Mouse (Mus musculus): ENCODE results near the gene Urah. TPM values are rescaled to one million over a fixed set of nuclear protein-coding genes. Genes with fewer than 3 reads are reported as not detected.

Urah gene
- polyA plus RNA-seq, 1 experiment from 2014 or later: 10.9 TPM

DNA sequence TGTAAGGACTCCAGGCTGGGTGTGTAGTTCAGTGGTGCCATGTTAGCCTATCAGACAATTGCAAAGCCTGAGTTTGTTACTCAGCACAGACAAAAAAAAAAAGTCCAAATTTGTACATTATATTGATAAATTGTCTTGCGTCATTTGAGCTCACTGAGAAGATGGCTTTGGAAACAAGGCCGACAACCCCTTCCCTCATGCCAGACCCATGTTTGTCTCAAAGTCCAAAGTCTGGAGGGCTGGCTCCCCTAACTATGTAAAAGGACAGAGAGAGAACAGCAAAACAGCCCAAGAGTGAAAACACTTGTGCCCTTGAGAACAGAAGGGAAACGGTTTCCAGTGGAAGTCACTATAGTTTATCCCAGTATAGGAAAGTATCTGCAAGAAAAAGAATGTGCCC is 45.6 kb downstream of the Urah start:
- 62% methylated on average over 3 of the region's 3 CpGs for WGBS (ENCODE audit: insufficient replicate concordance)
- H3K27ac ChIP-seq: peak overlapping the region; percentile 66
- DNase-seq (no peak), ATAC-seq (ENCODE audit: low read depth) (no peak)
- H3K36me3 ChIP-seq: peaks cover 39% of the 10 kb centered on the region
- peak overlapping the region; percentile 92 for H3K4me3 ChIP-seq (replicated peaks)
- H3K4me1 ChIP-seq (replicated peaks): peaks cover 42% of the 10 kb centered on the region
- H3K9ac ChIP-seq: peak overlapping the region; percentile 88; the same call in 1 of the 2 replicates
- no peaks in the 10 kb centered on the region for H3K27me3 ChIP-seq
- H3K4me2 ChIP-seq: peak overlapping the region; percentile 93
- H3K9me3 ChIP-seq (replicated peaks): no peaks in the 10 kb centered on the region

DNA sequence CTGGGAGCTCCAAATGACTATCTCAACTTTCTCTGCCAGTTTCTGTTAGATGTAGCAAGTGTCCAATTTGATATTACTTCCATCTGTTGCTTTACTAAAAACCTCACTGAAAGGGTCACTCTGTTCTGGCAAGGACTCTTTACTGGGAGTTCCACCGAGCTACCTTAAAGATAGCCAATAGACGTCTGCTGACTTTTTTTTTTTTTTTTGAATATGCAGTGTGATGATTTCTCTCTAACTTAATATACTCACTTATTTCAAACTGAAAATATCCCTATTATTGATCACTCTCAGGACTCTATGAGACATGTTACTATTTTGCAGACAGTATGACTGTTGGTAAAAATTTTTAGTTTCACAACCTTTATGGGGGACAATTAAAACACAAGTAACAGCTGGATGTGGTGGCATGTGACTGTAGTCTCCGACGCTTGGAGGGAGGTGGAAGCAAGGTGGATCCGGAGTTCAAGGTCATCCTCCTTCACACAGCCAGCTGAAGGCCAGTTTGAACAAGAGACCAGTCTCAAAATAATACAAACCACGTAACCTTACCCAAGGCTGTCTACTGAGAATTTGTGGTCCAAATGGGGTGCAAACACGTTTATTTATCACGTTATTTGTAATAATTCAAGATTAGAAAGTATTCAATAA is 46.2 kb downstream of the Urah start:
- H3K4me2 ChIP-seq: peak overlapping the region; percentile 93
- peaks cover 39% of the 10 kb centered on the region for H3K36me3 ChIP-seq
- ATAC-seq (ENCODE audit: low read depth) (no peak), DNase-seq (no peak)
- peak overlapping the region; percentile 88 for H3K9ac ChIP-seq
- H3K27me3 ChIP-seq: no peaks in the 10 kb centered on the region
- H3K27ac ChIP-seq: peak overlapping the region; percentile 90
- no peaks in the 10 kb centered on the region for H3K9me3 ChIP-seq (replicated peaks)
- peak overlapping the region; percentile 92 for H3K4me3 ChIP-seq (replicated peaks)
- peaks cover 42% of the 10 kb centered on the region for H3K4me1 ChIP-seq (replicated peaks)
- 7% methylated on average over 8 of the region's 8 CpGs for WGBS (ENCODE audit: insufficient replicate concordance)

DNA sequence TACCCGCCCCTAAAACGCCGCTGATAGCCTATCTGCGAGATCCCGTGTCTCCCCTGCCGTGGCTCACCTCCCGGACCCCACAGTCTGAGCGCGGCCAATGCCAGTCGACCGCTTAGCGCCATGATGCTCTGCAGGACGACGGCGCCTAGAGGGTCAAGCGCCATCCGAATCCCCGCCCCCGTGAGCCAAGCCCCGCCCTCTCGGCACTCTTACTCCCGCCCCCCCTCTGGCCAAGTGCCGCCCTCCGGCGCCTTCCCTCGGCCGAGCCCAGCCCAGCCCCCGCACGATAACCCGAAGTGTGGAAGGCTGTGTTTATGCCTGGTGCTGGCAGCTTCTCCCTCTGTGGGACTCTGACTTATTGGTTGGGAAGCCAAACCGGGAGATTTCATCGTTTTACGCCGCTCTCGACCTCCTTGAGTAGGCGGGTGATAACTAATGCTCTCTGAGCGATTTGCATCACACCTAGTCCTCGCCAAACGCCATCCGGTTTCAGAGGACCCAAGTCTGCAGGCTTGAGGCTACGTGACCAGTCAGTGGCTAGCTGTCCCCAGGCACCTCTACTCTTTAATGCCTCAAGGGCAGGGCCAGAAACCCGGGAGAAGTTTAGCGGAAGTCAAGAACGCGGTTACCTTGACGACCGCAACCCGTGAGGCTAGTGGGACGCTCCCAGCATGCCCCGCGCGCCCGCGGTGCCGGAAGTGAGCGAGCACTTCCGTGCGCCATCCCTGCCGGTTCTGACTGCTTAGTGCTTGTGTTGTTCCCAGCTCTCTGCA is 47.1 kb downstream of the Urah start, which contains the start of the genes Psmd13 and Sirt3:
Gene Psmd13, plus strand, starts transcription at position 273 of the 773 bp plus-strand sequence.
Gene Sirt3, minus strand, starts transcription at position 614 of the 773 bp plus-strand sequence.
- peaks cover 42% of the 10 kb centered on the region for H3K4me1 ChIP-seq (replicated peaks)
- H3K27me3 ChIP-seq: no peaks in the 10 kb centered on the region
- under 1% methylated on average over 59 of the region's 59 CpGs for WGBS (ENCODE audit: insufficient replicate concordance)
- H3K9ac ChIP-seq: peak within 1 kb of the TSS; percentile 88
- DNase-seq (peak; percentile 88), ATAC-seq (ENCODE audit: low read depth) (peak; percentile 91)
- peak within 1 kb of the TSS; percentile 93 for H3K4me2 ChIP-seq
- peaks cover 40% of the 10 kb centered on the region for H3K36me3 ChIP-seq
- peak within 1 kb of the TSS; percentile 92 for H3K4me3 ChIP-seq (replicated peaks)
- no peaks in the 10 kb centered on the region for H3K9me3 ChIP-seq (replicated peaks)
- peak within 1 kb of the TSS; percentile 90 for H3K27ac ChIP-seq

DNA sequence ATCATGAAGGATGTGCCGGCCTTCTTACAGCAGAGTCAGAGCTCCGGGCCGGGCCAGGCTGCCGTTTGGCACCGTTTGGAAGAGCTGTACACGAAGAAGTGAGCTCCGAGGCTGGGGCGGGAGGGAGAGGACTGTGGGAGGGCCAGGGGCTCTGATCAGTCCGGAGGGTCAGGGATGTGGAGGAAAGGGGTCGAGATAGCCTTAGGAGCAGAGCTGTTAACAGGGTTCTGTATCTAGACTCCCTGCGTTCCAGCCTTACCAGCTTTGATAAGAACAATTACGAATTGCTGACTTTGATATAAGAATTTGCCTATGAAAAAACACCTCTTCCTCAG is 47.6 kb downstream of the Urah start:
- Histone ChIP-seq H3K27ac (peak overlapping the region; percentile 90), H3K9me3 (replicated peaks) (no peaks in the 10 kb centered on the region), H3K27me3 (no peaks in the 10 kb centered on the region), H3K9ac (peak overlapping the region; percentile 88), H3K4me2 (peak overlapping the region; percentile 93), H3K4me1 (replicated peaks) (peaks cover 42% of the 10 kb centered on the region), H3K4me3 (replicated peaks) (peak overlapping the region; percentile 92), H3K36me3 (peaks cover 40% of the 10 kb centered on the region)
- 0% methylated on average over 12 of the region's 12 CpGs for WGBS (ENCODE audit: insufficient replicate concordance)
- DNase-seq (no peak), ATAC-seq (ENCODE audit: low read depth) (peak; percentile 24)

Other genes starting within 250 kb of the Urah start
- not detected in 2 replicates for gene Olfr46, start 233.7 kb upstream of the Urah start, polyA plus RNA-seq (2015; fragmentation: Nextera tagmentation; extraction: Ambion mirVana)
- gene Olfr61, start 206.0 kb upstream of the Urah start, polyA plus RNA-seq (2015; fragmentation: Nextera tagmentation; extraction: Ambion mirVana): not detected in 2 replicates
- gene Olfr53, start 188.6 kb upstream of the Urah start, polyA plus RNA-seq (2015; fragmentation: Nextera tagmentation; extraction: Ambion mirVana): not detected in 2 replicates
- not detected in 2 replicates for gene Olfr539, start 175.1 kb upstream of the Urah start, polyA plus RNA-seq (2015; fragmentation: Nextera tagmentation; extraction: Ambion mirVana)
- gene Olfr45, start 153.1 kb upstream of the Urah start, polyA plus RNA-seq (2015; fragmentation: Nextera tagmentation; extraction: Ambion mirVana): not detected in 2 replicates
- gene Olfr541, start 137.8 kb upstream of the Urah start, polyA plus RNA-seq (2015; fragmentation: Nextera tagmentation; extraction: Ambion mirVana): not detected in 2 replicates
- gene Cyp2e1, start 71.3 kb upstream of the Urah start, polyA plus RNA-seq (2015; fragmentation: Nextera tagmentation; extraction: Ambion mirVana): 0.10 TPM in 1 of 2 replicates, not detected in the other
- 0.17 and 0.20 TPM in 2 replicates for gene Syce1, start 47.2 kb upstream of the Urah start, polyA plus RNA-seq (2015; fragmentation: Nextera tagmentation; extraction: Ambion mirVana)
- gene Zfp941, start 12.8 kb upstream of the Urah start, polyA plus RNA-seq (2015; fragmentation: Nextera tagmentation; extraction: Ambion mirVana): 0.24 and 0.38 TPM in 2 replicates
- not detected in 2 replicates for gene Scgb1c1, start 10.5 kb downstream of the Urah start, polyA plus RNA-seq (2015; fragmentation: Nextera tagmentation; extraction: Ambion mirVana)
- gene Odf3, start 12.8 kb downstream of the Urah start, polyA plus RNA-seq (2015; fragmentation: Nextera tagmentation; extraction: Ambion mirVana): not detected in 2 replicates
- gene Gm45785, start 21.3 kb downstream of the Urah start, polyA plus RNA-seq (2015; fragmentation: Nextera tagmentation; extraction: Ambion mirVana): not detected in 2 replicates
- gene Ric8a, start 21.9 kb downstream of the Urah start, polyA plus RNA-seq (2015; fragmentation: Nextera tagmentation; extraction: Ambion mirVana): 25.0 and 25.1 TPM in 2 replicates
- 17.1 and 20.1 TPM in 2 replicates for gene Bet1l, start 22.6 kb downstream of the Urah start, polyA plus RNA-seq (2015; fragmentation: Nextera tagmentation; extraction: Ambion mirVana)
- gene Psmd13, start 47.0 kb downstream of the Urah start, polyA plus RNA-seq (2015; fragmentation: Nextera tagmentation; extraction: Ambion mirVana): 187 and 202 TPM in 2 replicates
- gene Sirt3, start 47.3 kb downstream of the Urah start, polyA plus RNA-seq (2015; fragmentation: Nextera tagmentation; extraction: Ambion mirVana): 16.6 and 16.8 TPM in 2 replicates
- gene Cox8b, start 65.4 kb downstream of the Urah start, polyA plus RNA-seq (2015; fragmentation: Nextera tagmentation; extraction: Ambion mirVana): 0.33 and 1.3 TPM in 2 replicates
- gene Nlrp6, start 85.9 kb downstream of the Urah start, polyA plus RNA-seq (2015; fragmentation: Nextera tagmentation; extraction: Ambion mirVana): 1.6 and 2.4 TPM in 2 replicates
- 5.0 and 5.9 TPM in 2 replicates for gene Pgghg, start 106.4 kb downstream of the Urah start, polyA plus RNA-seq (2015; fragmentation: Nextera tagmentation; extraction: Ambion mirVana)
- gene Ifitm5, start 115.3 kb downstream of the Urah start, polyA plus RNA-seq (2015; fragmentation: Nextera tagmentation; extraction: Ambion mirVana): 0.35 and 0.61 TPM in 2 replicates
- not detected in 2 replicates for gene Gm45717, start 120.9 kb downstream of the Urah start, polyA plus RNA-seq (2015; fragmentation: Nextera tagmentation; extraction: Ambion mirVana)
- 309 and 331 TPM in 2 replicates for gene Ifitm2, start 121.0 kb downstream of the Urah start, polyA plus RNA-seq (2015; fragmentation: Nextera tagmentation; extraction: Ambion mirVana)
- gene Ifitm1, start 132.2 kb downstream of the Urah start, polyA plus RNA-seq (2015; fragmentation: Nextera tagmentation; extraction: Ambion mirVana): 22.3 and 24.0 TPM in 2 replicates
- 53.9 and 61.7 TPM in 2 replicates for gene Ifitm3, start 175.8 kb downstream of the Urah start, polyA plus RNA-seq (2015; fragmentation: Nextera tagmentation; extraction: Ambion mirVana)
- 2.7 and 2.9 TPM in 2 replicates for gene Ifitm6, start 182.9 kb downstream of the Urah start, polyA plus RNA-seq (2015; fragmentation: Nextera tagmentation; extraction: Ambion mirVana)
- gene Gm17387, start 194.1 kb downstream of the Urah start, polyA plus RNA-seq (2015; fragmentation: Nextera tagmentation; extraction: Ambion mirVana): not detected in 2 replicates
- 0.75 and 0.81 TPM in 2 replicates for gene B4galnt4, start 226.1 kb downstream of the Urah start, polyA plus RNA-seq (2015; fragmentation: Nextera tagmentation; extraction: Ambion mirVana)
- 0.70 and 0.71 TPM in 2 replicates for gene Pkp3, start 243.2 kb downstream of the Urah start, polyA plus RNA-seq (2015; fragmentation: Nextera tagmentation; extraction: Ambion mirVana)